Mouse (Mus musculus) small intestine, adult 2 months (tissue): ENCODE results near the gene Calr.

ENCODE experiments used
- CTCF ChIP-seq: fragments of 200-500 bp; IDR thresholded peaks from 2 replicates; pipeline ENCODE4 v1.5.1; 2012; ENCODE audit warnings: low read depth, mild to moderate bottlenecking, control low read depth, inconsistent platforms, low read length, moderate library complexity, mixed read lengths; ENCODE audit not compliant: insufficient replicate concordance, insufficient read length; ENCODE audit errors: extremely low read depth
- POLR2A ChIP-seq: fragments of 200-500 bp; IDR thresholded peaks from 2 replicates; pipeline ENCODE4 v1.6.1; 2012; ENCODE audit warnings: low read depth, mild to moderate bottlenecking, control low read depth, inconsistent platforms, low read length, moderate library complexity

DNA sequence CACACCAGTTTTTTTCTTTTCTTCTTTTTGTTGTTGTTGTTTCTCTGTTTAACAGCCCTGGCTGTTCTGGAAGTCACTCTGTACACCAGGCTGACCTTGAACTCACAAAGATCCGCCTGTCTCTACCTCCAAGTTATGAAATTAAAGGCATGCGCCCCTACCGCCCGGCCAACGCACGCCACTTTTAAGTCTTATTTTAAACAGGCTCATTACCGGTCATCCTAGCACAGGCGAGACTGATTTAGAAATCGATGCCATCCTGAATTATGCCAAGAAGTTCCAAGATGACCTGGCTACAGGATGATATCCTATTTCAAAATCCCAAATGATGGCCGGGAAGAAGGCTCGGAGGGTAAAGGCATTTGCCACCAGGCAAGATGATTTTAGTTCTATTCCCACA is 15.2 kb downstream of the Calr start, which contains the start of gene Gadd45gip1:
- TF ChIP-seq CTCF, result peak; percentile 38; the same call in 1 of the 2 replicates
- TF ChIP-seq POLR2A, result no peak
